Comparison of ENCODE assay signal across 7 mouse cellular contexts in the genomic region with DNA sequence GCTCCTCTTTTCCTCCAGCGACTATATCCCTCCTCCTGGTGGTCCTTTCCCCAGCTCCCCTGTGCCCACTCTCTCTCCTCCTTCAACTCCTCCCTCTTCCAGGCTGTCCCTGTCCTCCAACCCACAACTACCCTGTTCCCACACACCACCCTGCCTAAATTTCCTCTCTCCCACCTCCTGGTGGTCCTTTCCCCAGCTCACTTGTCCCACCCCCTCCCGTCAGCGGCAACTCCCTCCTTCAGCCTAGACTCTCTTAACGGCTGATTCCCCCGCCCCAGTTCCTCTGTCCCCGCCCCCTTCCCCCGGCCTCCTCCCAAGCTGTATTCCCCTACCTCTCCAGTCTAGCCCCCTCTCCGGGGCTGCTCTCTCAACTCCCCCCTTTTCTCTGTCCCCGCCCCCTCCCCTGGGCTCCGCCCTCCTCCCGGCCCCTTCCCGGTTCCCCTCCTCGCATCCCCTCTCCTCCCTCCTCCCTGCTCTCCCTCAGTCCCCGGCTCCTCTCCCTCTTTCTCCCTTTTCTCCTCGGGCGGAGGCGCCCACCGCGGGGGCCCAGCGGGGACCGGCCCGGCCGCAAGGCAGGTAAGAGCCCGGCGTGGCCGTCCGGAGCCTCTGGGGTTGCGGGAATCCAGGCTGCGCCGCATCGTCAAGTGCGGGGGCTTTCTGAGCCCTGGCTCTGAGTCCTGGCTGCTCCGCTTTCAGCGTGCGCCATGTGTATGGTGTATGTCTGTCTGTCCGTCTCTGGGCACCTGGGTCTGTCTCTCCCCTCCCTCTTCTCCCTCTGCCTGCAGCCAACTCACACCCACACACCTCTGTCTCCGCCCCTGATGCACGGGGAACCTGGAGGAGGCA. TPM values are rescaled to one million over a fixed set of nuclear protein-coding genes. Genes with fewer than 3 reads are reported as not detected.
DNase-seq lines count a peak whose midpoint lies in the region; ATAC-seq and TF ChIP-seq lines count a peak whose summit lies in the region.

No protein-coding gene starts in this region.

- TF ChIP-seq EP300 in heart, postnatal 0 days (IDR thresholded peaks at IDR 0.05; ENCODE audit: low read depth) = no peak

- peak overlapping the region; percentile 76 for H3K4me2 ChIP-seq in heart, postnatal 0 days (ENCODE audit: low read depth, low read length)
- H3K4me2 ChIP-seq in limb, embryonic 11.5 days (ENCODE audit: low read depth, severe bottlenecking) = peak overlapping the region; percentile 82
- peak overlapping the region; percentile 82 for H3K4me2 ChIP-seq in neural tube, embryonic 12.5 days (replicated peaks)

- H3K4me1 ChIP-seq in thymus, adult 2 months (replicated peaks; ENCODE audit: control insufficient read depth, insufficient read depth, low read length) = no peaks in the 10 kb centered on the region
- H3K4me1 ChIP-seq in heart, postnatal 0 days (ENCODE audit: control insufficient read depth, insufficient read depth) = peaks cover 12% of the 10 kb centered on the region; the same call in 1 of the 2 replicates
- H3K4me1 ChIP-seq in limb, embryonic 11.5 days (ENCODE audit: control insufficient read depth, insufficient read depth, low read length) = peaks cover 6% of the 10 kb centered on the region; the same call in 1 of the 2 replicates
- peaks cover 57% of the 10 kb centered on the region for H3K4me1 ChIP-seq in neural tube, embryonic 12.5 days

- ATAC-seq in heart, postnatal 0 days (ENCODE audit: insufficient read depth, low read depth) = peak; percentile 48
- peak; percentile 83 for ATAC-seq in limb, embryonic 11.5 days (ENCODE audit: insufficient number of reproducible peaks, low FRiP score, low TSS enrichment, low read depth)
- ATAC-seq in neural tube, embryonic 12.5 days (ENCODE audit: low FRiP score, low read depth) = peak; percentile 76

- H3K27me3 ChIP-seq in thymus, adult 2 months (ENCODE audit: control insufficient read depth, insufficient read depth, low read length) = no peaks in the 10 kb centered on the region; the same call in 1 of the 2 replicates
- H3K27me3 ChIP-seq in heart, postnatal 0 days (ENCODE audit: control insufficient read depth, insufficient read depth, low read length) = no peaks in the 10 kb centered on the region
- H3K27me3 ChIP-seq in limb, embryonic 11.5 days (ENCODE audit: control insufficient read depth, insufficient read depth, low read length) = no peaks in the 10 kb centered on the region; the same call in 1 of the 2 replicates
- no peaks in the 10 kb centered on the region for H3K27me3 ChIP-seq in neural tube, embryonic 12.5 days (replicated peaks)

- 0 out of 2 replicates have a peak, but pooled peaks have one; percentile 11 for TF ChIP-seq POLR2A in thymus, adult 2 months (IDR thresholded peaks at IDR 0.05; ENCODE audit: control insufficient read depth, extremely low read depth, insufficient read depth, low read length, poor library complexity)

- no peak for DNase-seq in thymus, adult 2 months
- no peak for DNase-seq in thymus, postnatal 10 days (ENCODE audit: low spot score in 2 of 2)
- DNase-seq in cerebellum, postnatal 4 days (ENCODE audit: low spot score in 2 of 2) = peak; percentile 51 to 68
- peak; percentile 46 for DNase-seq in heart, postnatal 0 days (ENCODE audit: low spot score)
- DNase-seq in limb, embryonic 11.5 days (ENCODE audit: low spot score) = peak; percentile 81
- DNase-seq in natural killer cell, adult 2 months (ENCODE audit: low spot score in 2 of 2) = no peak

- no peak overlapping the region for H3K27ac ChIP-seq in thymus, adult 2 months (ENCODE audit: control insufficient read depth, insufficient read depth, low read length)
- H3K27ac ChIP-seq in heart, postnatal 0 days (ENCODE audit: low read depth) = peak overlapping the region; percentile 80
- H3K27ac ChIP-seq in limb, embryonic 11.5 days (replicated peaks; ENCODE audit: low read depth, low read length) = no peak overlapping the region
- peak overlapping the region; percentile 91 for H3K27ac ChIP-seq in neural tube, embryonic 12.5 days

- no peaks in the 10 kb centered on the region for H3K9me3 ChIP-seq in heart, postnatal 0 days (replicated peaks; ENCODE audit: control insufficient read depth, low read length)
- H3K9me3 ChIP-seq in limb, embryonic 11.5 days (ENCODE audit: control insufficient read depth, low read length) = no peaks in the 10 kb centered on the region
- H3K9me3 ChIP-seq in neural tube, embryonic 12.5 days = no peaks in the 10 kb centered on the region

- TF ChIP-seq CTCF in thymus, adult 2 months (IDR thresholded peaks at IDR 0.05; ENCODE audit: borderline replicate concordance, control insufficient read depth, extremely low read depth, insufficient read depth, low read length, poor library complexity) = no peak
- TF ChIP-seq CTCF in heart, postnatal 0 days (IDR thresholded peaks at IDR 0.05; ENCODE audit: low read depth) = no peak

- peak overlapping the region; percentile 24 for H3K9ac ChIP-seq in heart, postnatal 0 days (replicated peaks; ENCODE audit: low read depth, low read length)
- peak overlapping the region; percentile 59 for H3K9ac ChIP-seq in limb, embryonic 11.5 days (ENCODE audit: low read length)
- H3K9ac ChIP-seq in neural tube, embryonic 12.5 days = peak overlapping the region; percentile 91

- 4% methylated on average over 37 of the region's 38 CpGs for whole genome bisulfite sequencing in thymus, adult 2 months
- WGBS in heart, postnatal 0 days = 2% methylated on average over 35 of the region's 38 CpGs
- 1% methylated on average over 38 of the region's 38 CpGs for WGBS in limb, embryonic 11.5 days
- under 1% methylated on average over 35 of the region's 38 CpGs for WGBS in neural tube, embryonic 12.5 days

- H3K4me3 ChIP-seq in thymus, adult 2 months (ENCODE audit: control insufficient read depth, insufficient read depth, low read length) = no peak overlapping the region
- H3K4me3 ChIP-seq in heart, postnatal 0 days (ENCODE audit: low read depth, low read length) = peak overlapping the region; percentile 47
- peak overlapping the region; percentile 54 for H3K4me3 ChIP-seq in limb, embryonic 11.5 days (ENCODE audit: low read depth, low read length)
- peak overlapping the region; percentile 78 for H3K4me3 ChIP-seq in neural tube, embryonic 12.5 days

- H3K36me3 ChIP-seq in thymus, adult 2 months (ENCODE audit: control insufficient read depth, insufficient read depth, low read length) = no peaks in the 10 kb centered on the region
- peaks cover 6% of the 10 kb centered on the region; the same call in 1 of the 2 replicates for H3K36me3 ChIP-seq in heart, postnatal 0 days (replicated peaks; ENCODE audit: control insufficient read depth, insufficient read depth, low read length)
- no peaks in the 10 kb centered on the region for H3K36me3 ChIP-seq in limb, embryonic 11.5 days (ENCODE audit: control insufficient read depth, insufficient read depth, low read length)
- peaks cover 9% of the 10 kb centered on the region for H3K36me3 ChIP-seq in neural tube, embryonic 12.5 days

RNA-seq across cellular contexts. Expression of a gene that starts 0.4 kb away (rescaled TPM):
- 1.1 and 1.2 TPM in 2 replicates for polyA plus RNA-seq in thymus, adult 2 months (2012; rRNA removed)
- total RNA-seq in heart, postnatal 0 days (2014; rRNA removed; ENCODE audit: low replicate concordance) = 0.57 and 1.2 TPM in 2 replicates
- polyA plus RNA-seq in heart, postnatal 0 days (2015; fragmentation: Nextera tagmentation; extraction: Ambion mirVana) = 0.03 and 0.05 TPM in 2 replicates
- polyA plus RNA-seq in limb, embryonic 11.5 days (2014; fragmentation: Nextera tagmentation; extraction: Ambion mirVana) = 0.10 and 0.12 TPM in 2 replicates
- polyA plus RNA-seq in neural tube, embryonic 12.5 days (2016; fragmentation: Nextera tagmentation; extraction: Ambion mirVana) = 1.2 and 1.8 TPM in 2 replicates

RNA-seq across cellular contexts. Expression of a gene that starts 10.4 kb away (rescaled TPM):
- polyA plus RNA-seq in thymus, adult 2 months (2012; rRNA removed) = 27.4 and 28.1 TPM in 2 replicates
- 40.1 and 45.1 TPM in 2 replicates for total RNA-seq in heart, postnatal 0 days (2014; rRNA removed; ENCODE audit: low replicate concordance)
- 26.2 and 27.1 TPM in 2 replicates for polyA plus RNA-seq in heart, postnatal 0 days (2015; fragmentation: Nextera tagmentation; extraction: Ambion mirVana)
- 22.5 and 23.5 TPM in 2 replicates for polyA plus RNA-seq in limb, embryonic 11.5 days (2014; fragmentation: Nextera tagmentation; extraction: Ambion mirVana)
- polyA plus RNA-seq in neural tube, embryonic 12.5 days (2016; fragmentation: Nextera tagmentation; extraction: Ambion mirVana) = 29.6 and 32.9 TPM in 2 replicates

RNA-seq across cellular contexts. Expression of a gene that starts 31.8 kb away (rescaled TPM):
- 256 TPM in 2 replicates for polyA plus RNA-seq in thymus, adult 2 months (2012; rRNA removed)
- total RNA-seq in heart, postnatal 0 days (2014; rRNA removed; ENCODE audit: low replicate concordance) = 259 and 452 TPM in 2 replicates
- 144 and 154 TPM in 2 replicates for polyA plus RNA-seq in heart, postnatal 0 days (2015; fragmentation: Nextera tagmentation; extraction: Ambion mirVana)
- 182 and 203 TPM in 2 replicates for polyA plus RNA-seq in limb, embryonic 11.5 days (2014; fragmentation: Nextera tagmentation; extraction: Ambion mirVana)
- 186 and 216 TPM in 2 replicates for polyA plus RNA-seq in neural tube, embryonic 12.5 days (2016; fragmentation: Nextera tagmentation; extraction: Ambion mirVana)

RNA-seq across cellular contexts. Expression of a gene that starts 44.8 kb away (rescaled TPM):
- 65.2 and 66.8 TPM in 2 replicates for polyA plus RNA-seq in thymus, adult 2 months (2012; rRNA removed)
- total RNA-seq in heart, postnatal 0 days (2014; rRNA removed; ENCODE audit: low replicate concordance) = 8.1 and 9.3 TPM in 2 replicates
- polyA plus RNA-seq in heart, postnatal 0 days (2015; fragmentation: Nextera tagmentation; extraction: Ambion mirVana) = 7.7 and 9.1 TPM in 2 replicates
- polyA plus RNA-seq in limb, embryonic 11.5 days (2014; fragmentation: Nextera tagmentation; extraction: Ambion mirVana) = 9.6 TPM in 2 replicates
- 194 and 205 TPM in 2 replicates for polyA plus RNA-seq in neural tube, embryonic 12.5 days (2016; fragmentation: Nextera tagmentation; extraction: Ambion mirVana)

Comparison
In these comparisons a context has a peak if more than half of its experiments do, and no peak if none do; other contexts are left out.
1. DNase-seq: peak in cerebellum, postnatal 4 days (2 of 2), heart, postnatal 0 days (single experiment) and limb, embryonic 11.5 days (single experiment); none in thymus, adult 2 months (single experiment), thymus, postnatal 10 days (0 of 2) and natural killer cell, adult 2 months (0 of 2).
2. H3K27ac ChIP-seq: peak in heart, postnatal 0 days (single experiment) and neural tube, embryonic 12.5 days (single experiment); none in thymus, adult 2 months (single experiment) and limb, embryonic 11.5 days (single experiment).
3. H3K9ac ChIP-seq: peak in every context shown above with its lines; median percentile 91 in neural tube, embryonic 12.5 days; 59 in limb, embryonic 11.5 days; 24 in heart, postnatal 0 days.
4. Peak in every context shown above with its lines, with median percentiles within 50 percentile points of each other: ATAC-seq and H3K4me2 ChIP-seq.